Mouse (Mus musculus): ENCODE measurements around the gene Tcstv1. TPM values are rescaled to one million over a fixed set of nuclear protein-coding genes. Genes with fewer than 3 reads are reported as not detected.
"Not testable (repeated sequence)": the region's sequence is repeated elsewhere in the genome, so short reads cannot be mapped to it uniquely, and the experiment has no call there.

Tcstv1 gene
- polyA plus RNA-seq, 2 experiments, result not detected

- not testable (repeated sequence) for ATAC-seq (ENCODE audit: low FRiP score, low read depth); DNase-seq (ENCODE audit: low spot score); H3K4me3 ChIP-seq (replicated peaks; ENCODE audit: low read length); H3K27me3 ChIP-seq (ENCODE audit: control insufficient read depth, insufficient read depth, low read length); H3K9ac ChIP-seq (ENCODE audit: low read depth, low read length, severe bottlenecking); H3K36me3 ChIP-seq (ENCODE audit: control insufficient read depth, insufficient read depth, low read length); H3K27ac ChIP-seq (replicated peaks; ENCODE audit: low read depth, low read length); H3K4me1 ChIP-seq (ENCODE audit: control insufficient read depth, insufficient read depth, low read length); H3K9me3 ChIP-seq (ENCODE audit: control insufficient read depth, low read length); H3K4me2 ChIP-seq (replicated peaks; ENCODE audit: low read depth, low read length, severe bottlenecking)
- 75% methylated on average over 5 of the region's 7 CpGs for WGBS
Observed at GRCm38 (mm10) chr13:119864395-119864999, 30.1 kb downstream of the Tcstv1 start.

GRCm38 (mm10) chr13:119862399-119862798 is 32.2 kb downstream of the Tcstv1 start:
- not testable (repeated sequence) for H3K36me3 ChIP-seq (ENCODE audit: control insufficient read depth, insufficient read depth, low read length); H3K27me3 ChIP-seq (ENCODE audit: control insufficient read depth, insufficient read depth, low read length); ATAC-seq (ENCODE audit: low FRiP score, low read depth); H3K9ac ChIP-seq (ENCODE audit: low read depth, low read length, severe bottlenecking); H3K9me3 ChIP-seq (ENCODE audit: control insufficient read depth, low read length); H3K4me2 ChIP-seq (replicated peaks; ENCODE audit: low read depth, low read length, severe bottlenecking); H3K4me1 ChIP-seq (ENCODE audit: control insufficient read depth, insufficient read depth, low read length); H3K4me3 ChIP-seq (replicated peaks; ENCODE audit: low read length); DNase-seq (ENCODE audit: low spot score); H3K27ac ChIP-seq (replicated peaks; ENCODE audit: low read depth, low read length)
- WGBS, result no CpG with 5 or more reads among the region's 6 CpGs

Other genes with a start within 250 kb of the Tcstv1 start
- 84.0 and 93.0 TPM in 2 replicates for gene Hmgcs1, start 204.4 kb downstream of the Tcstv1 start, polyA plus RNA-seq (2012; rRNA removed)
- 118 and 135 TPM in 2 replicates for gene Hmgcs1, start 204.4 kb downstream of the Tcstv1 start, polyA plus RNA-seq (2014; fragmentation: Nextera tagmentation; extraction: Ambion mirVana)
- 1.2 and 1.3 TPM in 2 replicates for gene Nim1k, start 138.9 kb downstream of the Tcstv1 start, polyA plus RNA-seq (2012; rRNA removed)
- gene Nim1k, start 138.9 kb downstream of the Tcstv1 start, polyA plus RNA-seq (2014; fragmentation: Nextera tagmentation; extraction: Ambion mirVana), result 2.1 and 2.2 TPM in 2 replicates
- 26.6 and 32.1 TPM in 2 replicates for gene Zfp131, start 103.9 kb downstream of the Tcstv1 start, polyA plus RNA-seq (2012; rRNA removed)
- gene Zfp131, start 103.9 kb downstream of the Tcstv1 start, polyA plus RNA-seq (2014; fragmentation: Nextera tagmentation; extraction: Ambion mirVana), result 39.6 and 41.3 TPM in 2 replicates
- gene AF067063, start 64.6 kb downstream of the Tcstv1 start, polyA plus RNA-seq (2012; rRNA removed), result not detected in 2 replicates
- not detected in 2 replicates for gene AF067063, start 64.6 kb downstream of the Tcstv1 start, polyA plus RNA-seq (2014; fragmentation: Nextera tagmentation; extraction: Ambion mirVana)
- not detected in 2 replicates for gene D13Ertd608e, start 58.8 kb downstream of the Tcstv1 start, polyA plus RNA-seq (2012; rRNA removed)
- not detected in 2 replicates for gene D13Ertd608e, start 58.8 kb downstream of the Tcstv1 start, polyA plus RNA-seq (2014; fragmentation: Nextera tagmentation; extraction: Ambion mirVana)
- gene Gm21761, start 34.5 kb upstream of the Tcstv1 start, polyA plus RNA-seq (2012; rRNA removed), result not detected in 2 replicates
- gene Gm21761, start 34.5 kb upstream of the Tcstv1 start, polyA plus RNA-seq (2014; fragmentation: Nextera tagmentation; extraction: Ambion mirVana), result not detected in 2 replicates
- gene B020031M17Rik, start 56.0 kb upstream of the Tcstv1 start, polyA plus RNA-seq (2012; rRNA removed), result 0.13 TPM in 1 of 2 replicates, not detected in the other
- not detected in 2 replicates for gene B020031M17Rik, start 56.0 kb upstream of the Tcstv1 start, polyA plus RNA-seq (2014; fragmentation: Nextera tagmentation; extraction: Ambion mirVana)
- not detected in 2 replicates for gene Gm36079, start 132.2 kb upstream of the Tcstv1 start, polyA plus RNA-seq (2012; rRNA removed)
- not detected in 2 replicates for gene Gm36079, start 132.2 kb upstream of the Tcstv1 start, polyA plus RNA-seq (2014; fragmentation: Nextera tagmentation; extraction: Ambion mirVana)
- 0.03 TPM in 1 of 2 replicates, not detected in the other for gene Gm21188, start 157.4 kb upstream of the Tcstv1 start, polyA plus RNA-seq (2012; rRNA removed)
- 0.19 TPM in 1 of 2 replicates, not detected in the other for gene Gm21188, start 157.4 kb upstream of the Tcstv1 start, polyA plus RNA-seq (2014; fragmentation: Nextera tagmentation; extraction: Ambion mirVana)
- not detected in 2 replicates for gene Gm20767, start 245.5 kb upstream of the Tcstv1 start, polyA plus RNA-seq (2012; rRNA removed)
- gene Gm20767, start 245.5 kb upstream of the Tcstv1 start, polyA plus RNA-seq (2014; fragmentation: Nextera tagmentation; extraction: Ambion mirVana), result not detected in 2 replicates

Measured in limb, embryonic 14.5 days (tissue).